Mouse (Mus musculus) hindbrain, embryonic 11.5 days (tissue): ENCODE measurements at regions not wholly inside any gene's neighbourhood (a gene's known extent, or its start where the extent isn't known, plus 50 kb on each side); places are given as distances from the start of the nearest gene placed in this dataset.

Experiments
- ATAC-seq: fragments of 200-750 bp; cut with Nextera tagmentation; 2 replicates; pipeline ENCODE4 v1.8.0; 2017; ENCODE audit warnings: mild to moderate bottlenecking, moderate TSS enrichment, moderate library complexity; ENCODE audit not compliant: low FRiP score
- DNase-seq: peaks from one replicate; pipeline ENCODE4 v3.0.0-alpha.2; 2015; ENCODE audit warnings: low spot score
- H3K27ac ChIP-seq: fragments of 300-500 bp; sonication (generic); 2 replicates; pipeline ENCODE4 v1.5.1; 2014; ENCODE audit warnings: mild to moderate bottlenecking, low read depth, low read length
- H3K27me3 ChIP-seq: fragments of 300-500 bp; sonication (generic); 2 replicates; pipeline ENCODE4 v1.6.1; 2014; ENCODE audit warnings: mild to moderate bottlenecking, low read length, moderate library complexity, mixed read lengths; ENCODE audit not compliant: control insufficient read depth, insufficient read depth
- H3K36me3 ChIP-seq: fragments of 300-500 bp; sonication (generic); 2 replicates; pipeline ENCODE4 v1.6.1; 2014; ENCODE audit warnings: mild to moderate bottlenecking, low read length, moderate library complexity, mixed read lengths; ENCODE audit not compliant: control insufficient read depth, insufficient read depth
- H3K4me1 ChIP-seq: fragments of 300-500 bp; sonication (generic); replicated peaks from 2 replicates; pipeline ENCODE4 v1.6.1; 2014; ENCODE audit warnings: low read length, mixed read lengths; ENCODE audit not compliant: control insufficient read depth, insufficient read depth
- H3K4me2 ChIP-seq: fragments of 300-500 bp; sonication (generic); replicated peaks from 2 replicates; pipeline ENCODE4 v1.6.1; 2014; ENCODE audit warnings: mild to moderate bottlenecking, low read depth, low read length
- H3K4me3 ChIP-seq: fragments of 300-500 bp; sonication (generic); 2 replicates; pipeline ENCODE4 v1.5.1; 2014; ENCODE audit warnings: low read depth, low read length
- H3K9ac ChIP-seq: fragments of 300-500 bp; sonication (generic); 2 replicates; pipeline ENCODE4 v1.6.1; 2014; ENCODE audit warnings: low read depth, low read length
- H3K9me3 ChIP-seq: fragments of 300-500 bp; sonication (generic); 2 replicates; pipeline ENCODE4 v1.6.1; 2016; ENCODE audit warnings: low read length; ENCODE audit not compliant: control insufficient read depth
- WGBS: fragments of 180-500 bp; shearing (Covaris S2); extraction: QIAGEN DNeasy Blood & Tissue Kit; methylation state at CpG from one replicate; pipeline ENCODE4 v1.1.7; 2014; 5-methylcytosine and 5-hydroxymethylcytosine counted together

DNA sequence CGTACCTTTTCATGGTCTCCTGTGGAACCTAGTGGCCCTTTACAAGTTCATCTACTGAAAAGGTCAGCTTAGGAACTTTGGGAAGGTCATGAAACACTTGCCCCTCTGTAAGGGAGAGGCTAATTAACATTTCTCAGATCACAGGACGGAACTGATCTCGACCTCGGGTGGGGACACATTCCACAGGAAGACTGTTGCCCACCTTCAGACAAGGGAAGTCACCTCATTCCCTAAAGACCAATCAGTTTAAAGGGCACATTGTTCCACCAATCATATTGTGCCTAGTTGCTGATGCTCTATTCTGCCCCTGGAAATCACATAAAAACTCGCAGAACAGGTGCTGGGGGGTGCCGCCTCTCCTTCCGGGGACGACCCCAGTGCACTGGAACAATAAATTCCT, 170.8 kb downstream of the Gm10260 start:
- ATAC-seq, result no peak
- no peaks in the 10 kb centered on the region for H3K4me1 ChIP-seq
- 0 out of 2 replicates have a peak, but pooled peaks cover 3% of the 10 kb centered on the region for H3K9me3 ChIP-seq
- H3K4me3 ChIP-seq, result no peak overlapping the region
- H3K9ac ChIP-seq, result no peak overlapping the region
- no peaks in the 10 kb centered on the region for H3K36me3 ChIP-seq
- no peak for DNase-seq
- H3K4me2 ChIP-seq, result no peak overlapping the region
- WGBS, result 80% methylated on average over 8 of the region's 8 CpGs
- no peaks in the 10 kb centered on the region for H3K27me3 ChIP-seq
- no peak overlapping the region for H3K27ac ChIP-seq

DNA sequence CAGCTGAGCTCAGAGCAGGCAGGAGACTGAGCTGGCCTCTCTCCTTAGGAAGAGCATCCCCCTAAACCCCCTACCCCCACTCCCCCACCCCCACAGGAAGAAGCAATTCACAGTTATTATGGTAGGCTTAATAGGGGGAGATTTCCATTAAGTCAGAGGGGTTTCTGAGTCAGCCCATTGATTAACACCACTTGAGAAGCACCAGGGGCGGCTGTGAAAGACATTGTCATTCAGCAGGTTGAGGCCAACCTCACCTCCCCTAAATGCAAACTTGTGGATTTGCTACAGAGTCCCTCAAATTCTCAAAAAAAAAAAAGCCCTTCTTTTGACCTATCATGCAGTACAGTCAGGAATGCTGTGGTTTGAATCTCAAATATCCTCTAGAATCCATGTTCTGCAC, 172.3 kb downstream of the Gm10260 start:
- Histone ChIP-seq H3K4me3 (no peak overlapping the region), H3K27me3 (no peaks in the 10 kb centered on the region), H3K4me2 (no peak overlapping the region), H3K27ac (no peak overlapping the region), H3K9ac (no peak overlapping the region), H3K4me1 (no peaks in the 10 kb centered on the region), H3K9me3 (0 out of 2 replicates have a peak, but pooled peaks cover 3% of the 10 kb centered on the region), H3K36me3 (no peaks in the 10 kb centered on the region)
- ATAC-seq (no peak), DNase-seq (no peak)
- WGBS, result 50% methylated on average over 1 of the region's 1 CpGs

DNA sequence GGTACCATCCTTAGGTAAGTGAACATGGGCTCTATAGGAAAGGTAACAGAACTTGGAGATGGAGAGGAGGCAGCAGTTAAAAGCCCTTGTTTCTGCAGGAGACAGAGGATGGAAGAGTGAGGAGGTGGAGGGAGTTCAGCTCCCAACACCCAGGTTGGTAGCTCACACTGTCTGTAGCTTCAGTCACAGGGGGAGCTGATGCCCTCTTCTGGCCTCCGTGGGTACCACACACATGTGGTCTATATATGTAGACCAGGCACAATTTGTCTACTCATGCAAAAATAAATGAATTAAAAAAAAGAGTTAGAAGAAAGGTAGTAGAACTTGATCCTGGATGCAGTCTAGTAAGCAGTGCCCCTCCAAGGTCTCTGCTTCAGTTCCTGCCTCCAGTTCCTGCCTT, 173.3 kb downstream of the Gm10260 start:
- Histone ChIP-seq H3K4me3 (no peak overlapping the region), H3K27me3 (no peaks in the 10 kb centered on the region), H3K9ac (no peak overlapping the region), H3K27ac (no peak overlapping the region), H3K36me3 (no peaks in the 10 kb centered on the region), H3K4me2 (no peak overlapping the region), H3K9me3 (0 out of 2 replicates have a peak, but pooled peaks cover 3% of the 10 kb centered on the region), H3K4me1 (no peaks in the 10 kb centered on the region)
- ATAC-seq (no peak), DNase-seq (no peak)
- WGBS, result 80% methylated on average over 1 of the region's 1 CpGs

DNA sequence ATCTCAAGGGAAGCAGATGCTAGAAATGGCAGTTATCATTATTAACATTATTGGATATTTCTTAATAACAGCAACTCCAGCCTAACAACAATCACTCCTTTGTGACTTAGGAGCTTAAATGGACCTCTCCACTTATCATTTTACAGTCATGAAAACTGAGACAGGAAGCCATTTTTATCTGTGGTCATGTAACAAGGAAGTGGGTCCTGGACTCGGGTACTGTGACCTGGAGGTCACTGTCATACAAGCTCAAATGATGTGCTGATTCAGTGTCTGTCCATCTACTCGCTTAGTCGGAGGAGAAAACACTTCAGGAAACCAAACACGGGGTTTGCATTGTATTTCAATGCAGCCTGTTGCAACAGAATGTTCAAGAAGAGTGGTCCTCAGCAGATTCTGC, 176.4 kb downstream of the Gm10260 start:
- 74% methylated on average over 4 of the region's 4 CpGs for WGBS
- DNase-seq (no peak), ATAC-seq (no peak)
- Histone ChIP-seq H3K4me1 (no peaks in the 10 kb centered on the region), H3K4me3 (no peak overlapping the region), H3K36me3 (no peaks in the 10 kb centered on the region), H3K4me2 (no peak overlapping the region), H3K27ac (no peak overlapping the region), H3K9me3 (0 out of 2 replicates have a peak, but pooled peaks cover 3% of the 10 kb centered on the region), H3K9ac (no peak overlapping the region), H3K27me3 (no peaks in the 10 kb centered on the region)

- no peaks in the 10 kb centered on the region for H3K4me1 ChIP-seq
- DNase-seq, result no peak
- WGBS, result 88% methylated on average over 4 of the region's 4 CpGs
- H3K4me2 ChIP-seq, result no peak overlapping the region
- H3K27ac ChIP-seq, result no peak overlapping the region
- no peaks in the 10 kb centered on the region for H3K27me3 ChIP-seq
- no peaks in the 10 kb centered on the region for H3K9me3 ChIP-seq
- no peak overlapping the region for H3K9ac ChIP-seq
- no peak overlapping the region for H3K4me3 ChIP-seq
- ATAC-seq, result no peak
- H3K36me3 ChIP-seq, result no peaks in the 10 kb centered on the region
These were observed 179.1 kb downstream of the Gm10260 start for GRCm38 (mm10) chr13:97581380-97581779.

DNA sequence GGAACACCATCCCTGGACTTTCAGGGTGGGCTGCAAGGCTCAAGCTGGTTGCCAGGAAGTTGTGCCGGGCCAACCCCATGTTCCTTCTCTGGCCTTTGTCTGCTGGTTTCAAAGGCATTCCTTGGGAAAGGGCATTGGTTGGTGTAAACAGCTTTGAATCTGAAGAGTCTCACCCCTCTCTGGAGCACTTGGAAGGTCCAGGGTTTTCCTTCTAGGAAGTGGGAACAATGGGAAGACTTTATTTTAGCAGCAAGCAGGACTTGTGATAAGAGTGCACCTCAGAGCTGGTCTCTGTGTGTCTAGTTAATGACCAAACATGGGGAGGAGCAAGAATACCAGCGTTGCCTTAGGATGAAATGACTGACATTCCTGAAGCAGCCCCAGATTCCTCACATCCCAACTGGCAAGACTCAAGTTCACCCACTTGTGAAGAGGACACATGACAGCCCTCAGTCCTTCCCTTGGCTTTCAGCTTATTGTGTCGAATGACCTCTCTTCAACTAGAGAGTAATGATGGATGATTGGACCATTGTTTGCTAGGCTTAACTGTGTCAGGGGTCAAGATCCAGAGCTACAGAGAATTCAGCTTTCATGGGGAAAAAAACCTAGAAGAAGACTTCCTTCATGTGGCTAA, 180.1 kb downstream of the Gm10260 start:
- Histone ChIP-seq H3K4me3 (no peak overlapping the region), H3K4me2 (no peak overlapping the region), H3K9ac (no peak overlapping the region), H3K27me3 (no peaks in the 10 kb centered on the region), H3K4me1 (no peaks in the 10 kb centered on the region), H3K27ac (no peak overlapping the region), H3K9me3 (no peaks in the 10 kb centered on the region), H3K36me3 (no peaks in the 10 kb centered on the region)
- DNase-seq, result no peak
- 22% methylated on average over 3 of the region's 3 CpGs for WGBS
- ATAC-seq, result no peak

DNA sequence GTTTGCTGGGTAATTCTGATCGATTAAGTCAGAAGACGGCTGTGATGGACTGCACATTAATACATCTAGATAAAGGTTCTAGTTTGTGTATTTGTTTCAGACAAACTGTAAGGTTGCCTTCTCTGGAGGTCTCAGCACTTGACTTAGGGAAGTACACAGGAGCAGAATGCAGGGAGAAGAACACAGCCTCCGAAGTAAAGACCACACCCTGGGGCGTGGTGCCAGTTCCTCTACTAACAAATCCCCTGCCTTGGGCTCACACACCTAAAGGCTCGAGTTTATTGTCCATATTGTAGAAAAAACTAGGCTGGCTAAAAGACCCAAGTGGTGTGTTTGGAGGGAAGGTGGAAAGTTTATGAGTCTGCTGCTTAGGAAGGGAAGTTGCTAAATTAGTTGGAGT, 181.8 kb downstream of the Gm10260 start:
- no peak overlapping the region for H3K4me3 ChIP-seq
- H3K4me2 ChIP-seq, result no peak overlapping the region
- no peaks in the 10 kb centered on the region for H3K4me1 ChIP-seq
- no peaks in the 10 kb centered on the region for H3K27me3 ChIP-seq
- H3K9me3 ChIP-seq, result no peaks in the 10 kb centered on the region
- WGBS, result 88% methylated on average over 5 of the region's 5 CpGs
- DNase-seq, result no peak
- H3K27ac ChIP-seq, result no peak overlapping the region
- no peak overlapping the region for H3K9ac ChIP-seq
- ATAC-seq, result no peak
- H3K36me3 ChIP-seq, result no peaks in the 10 kb centered on the region

GRCm38 (mm10) chr13:97577081-97577785, 183.2 kb downstream of the Gm10260 start:
- Histone ChIP-seq H3K27ac (peak overlapping the region; percentile 56; the same call in 1 of the 2 replicates), H3K4me3 (no peak overlapping the region), H3K27me3 (no peaks in the 10 kb centered on the region), H3K9me3 (no peaks in the 10 kb centered on the region), H3K9ac (no peak overlapping the region), H3K4me2 (no peak overlapping the region), H3K4me1 (no peaks in the 10 kb centered on the region), H3K36me3 (no peaks in the 10 kb centered on the region)
- ATAC-seq, result no peak
- WGBS, result 56% methylated on average over 9 of the region's 9 CpGs
- DNase-seq, result no peak

DNA sequence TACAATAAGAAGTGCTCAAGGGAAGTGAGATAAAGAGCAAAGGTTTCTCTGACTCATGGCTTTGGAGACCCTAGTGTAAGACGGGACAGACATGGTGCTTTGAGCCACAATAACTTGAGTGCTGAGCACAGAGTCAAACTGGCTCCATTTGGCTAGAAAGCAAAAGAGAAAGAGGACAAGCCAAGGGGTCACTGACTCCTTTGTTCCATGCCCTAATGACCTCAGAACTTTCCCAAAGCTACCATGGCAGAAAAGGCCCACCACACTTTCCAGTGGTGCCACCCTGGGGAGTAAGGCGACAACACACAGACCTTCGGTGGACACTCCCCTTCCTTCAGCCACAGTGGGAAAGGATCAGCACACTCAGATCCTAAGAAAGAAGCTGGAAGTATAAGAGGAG, 186.8 kb downstream of the Gm10260 start:
- Histone ChIP-seq H3K4me2 (no peak overlapping the region), H3K27me3 (no peaks in the 10 kb centered on the region), H3K4me1 (no peaks in the 10 kb centered on the region), H3K9ac (no peak overlapping the region), H3K9me3 (no peaks in the 10 kb centered on the region), H3K4me3 (no peak overlapping the region), H3K36me3 (no peaks in the 10 kb centered on the region), H3K27ac (no peak overlapping the region)
- no peak for DNase-seq
- 18% methylated on average over 3 of the region's 3 CpGs for WGBS
- no peak for ATAC-seq
